Mouse (Mus musculus): Measurements from ENCODE around the gene A930018P22Rik. TPM values are rescaled to one million over a fixed set of nuclear protein-coding genes. Genes with fewer than 3 reads are reported as not detected.
A peak's percentile ranks its signal among the peaks of the same experiment; 100 is the strongest.
"Not testable (repeated sequence)": the region's sequence is repeated elsewhere in the genome, so short reads cannot be mapped to it uniquely, and the experiment has no call there.

Gene A930018P22Rik
- total RNA-seq, 2 experiments from 2014 or later, result not detected

DNA sequence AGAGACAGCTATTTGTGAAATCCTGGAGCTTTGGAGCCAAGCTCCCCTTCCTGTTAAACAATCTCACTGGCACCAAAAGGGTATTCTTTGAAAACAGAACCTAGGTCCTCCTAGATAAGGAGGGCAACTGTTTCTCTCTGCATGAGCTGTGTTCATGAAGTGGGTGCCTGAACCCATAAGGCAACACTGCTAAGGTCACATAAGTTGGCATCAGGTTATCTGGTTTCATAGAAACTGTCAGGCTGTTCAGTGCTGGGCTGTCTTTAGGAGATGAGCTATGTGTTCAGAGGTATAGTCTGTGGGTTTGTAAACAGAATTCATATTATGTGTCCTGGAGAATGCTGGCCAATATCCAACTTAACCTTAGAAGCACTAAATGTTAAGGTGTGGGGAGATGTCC lies 5.4 kb upstream of the A930018P22Rik start:
- intact Hi-C loops (cut with DNase I), result not testable (repeated sequence)

DNA sequence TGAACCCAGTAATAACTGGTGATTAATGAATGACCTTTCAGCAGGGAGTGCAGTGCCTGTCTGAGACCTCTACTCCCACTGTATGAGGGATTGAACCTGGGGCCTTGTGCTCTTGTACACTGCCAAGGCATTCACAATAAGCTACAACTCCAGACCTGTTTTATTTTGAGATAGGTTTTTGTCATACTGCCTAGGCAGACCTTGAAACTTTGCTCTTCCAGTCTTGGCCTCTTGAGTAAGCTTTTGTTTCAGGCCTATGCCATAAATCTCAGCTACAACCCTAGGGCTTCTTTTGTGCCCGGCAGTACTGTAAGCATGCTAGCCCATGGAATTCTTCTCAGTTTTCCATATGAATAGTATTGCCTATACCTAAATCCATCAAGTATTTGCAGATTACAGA lies 3.5 kb upstream of the A930018P22Rik start:
- DNase-seq, result no peak
- intact Hi-C loops (cut with DNase I), result loop anchor here (2.0 kb wide), 1 partner anchor 36 kb away; no protein-coding TSS in a partner anchor

More for the DNA sequence above, 5.4 kb upstream of the A930018P22Rik start:
- DNase-seq, result not testable (repeated sequence)

DNA sequence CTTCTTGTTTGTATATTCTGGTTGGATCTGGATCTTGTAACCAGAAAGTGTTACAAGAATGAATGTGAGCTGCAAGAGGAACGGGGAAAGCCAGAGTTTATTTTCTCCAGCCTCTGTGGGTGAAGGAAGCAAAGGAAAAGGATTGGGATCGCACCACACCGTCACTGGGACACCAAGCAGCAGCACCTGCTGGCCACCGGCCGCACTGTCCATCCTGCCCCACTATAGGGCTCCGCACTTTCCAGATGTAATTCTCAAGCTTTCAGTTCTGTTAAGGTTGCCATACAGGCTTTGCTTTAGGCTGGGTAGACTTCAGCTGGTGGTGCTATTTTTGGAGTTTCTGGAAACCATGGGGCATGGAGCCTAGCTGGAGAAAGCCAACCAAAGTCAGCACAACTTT lies 2.3 kb upstream of the A930018P22Rik start:
- intact Hi-C loops (cut with DNase I), result no loop called here

DNA sequence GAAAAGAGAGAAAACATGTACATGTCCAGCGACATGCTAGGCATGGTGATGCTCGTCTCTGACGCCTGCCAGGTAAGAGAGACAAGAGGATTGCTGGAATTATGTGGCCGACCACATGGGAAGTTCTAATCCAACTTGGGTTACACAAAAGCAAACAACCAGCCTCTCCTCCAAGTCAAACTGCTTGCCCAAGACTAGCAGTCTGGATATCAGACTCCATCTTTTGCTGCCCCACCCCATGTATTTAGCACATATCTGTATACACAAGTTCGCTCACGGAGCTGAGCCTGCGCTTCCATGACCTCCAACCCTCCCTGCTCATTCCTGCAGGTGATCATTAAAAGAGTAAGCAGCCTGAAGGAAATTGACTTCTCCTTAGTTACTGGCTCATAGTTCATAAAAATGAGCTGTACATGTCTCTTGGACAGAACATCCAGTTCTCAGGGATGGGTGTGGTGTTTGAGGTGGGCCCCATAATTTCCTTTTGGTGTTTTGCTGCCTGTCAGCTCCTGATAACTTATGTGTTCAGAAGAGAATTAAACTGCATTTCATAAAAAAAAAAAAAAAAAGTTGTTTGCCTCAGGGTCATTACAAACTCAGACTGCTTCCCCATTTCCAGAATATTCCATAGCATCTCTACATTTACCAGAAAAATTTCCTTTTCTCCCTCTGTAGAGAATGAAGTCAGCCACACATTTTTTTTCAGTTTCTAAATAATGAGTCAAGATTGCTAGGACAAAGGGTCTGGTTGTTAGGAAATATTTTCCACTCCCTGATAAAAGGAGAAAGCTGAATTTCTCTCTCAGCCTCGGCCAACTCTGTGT lies 676 bp upstream of the A930018P22Rik start:
- intact Hi-C loops (cut with DNase I), result no loop called here
- no peak for DNase-seq

More for the DNA sequence above, 2.3 kb upstream of the A930018P22Rik start:
- no peak for DNase-seq

DNA sequence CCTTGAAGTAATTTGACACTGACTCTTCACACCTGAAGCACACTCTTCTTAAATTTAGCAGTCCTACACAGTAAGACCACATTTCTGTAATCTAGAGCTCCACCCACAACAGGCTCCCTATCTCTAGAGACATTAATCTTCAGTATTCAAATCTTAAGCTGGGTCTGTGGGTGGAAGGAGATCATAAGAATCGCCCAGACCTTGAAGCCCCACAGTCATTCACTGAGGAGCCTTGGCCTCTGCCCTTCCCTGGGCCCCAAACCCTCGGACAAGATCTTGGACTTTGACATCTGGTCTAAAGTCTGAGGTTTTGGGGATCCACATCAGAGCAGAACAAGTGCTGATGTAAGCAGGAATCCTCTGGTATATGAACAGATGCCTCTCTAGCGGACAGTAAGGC lies 971 bp downstream of the A930018P22Rik start:
- intact Hi-C loops (cut with DNase I), result no loop called here
- no peak for DNase-seq

- intact Hi-C loops (cut with DNase I), result no loop called here
- DNase-seq, result no peak
These were observed 1.5 kb downstream of the A930018P22Rik start for GRCm38 (mm10) chr2:104124071-104124470.

- intact Hi-C loops (cut with DNase I), result no loop called here
- no peak for DNase-seq
These were observed 6.4 kb downstream of the A930018P22Rik start for GRCm38 (mm10) chr2:104128803-104129531.

GRCm38 (mm10) chr2:104130165-104130564 lies 7.6 kb downstream of the A930018P22Rik start:
- intact Hi-C loops (cut with DNase I), result loop anchor here (5.0 kb wide), 2 partner anchors 292 to 452 kb away; no protein-coding TSS in a partner anchor
- DNase-seq, result no peak

DNA sequence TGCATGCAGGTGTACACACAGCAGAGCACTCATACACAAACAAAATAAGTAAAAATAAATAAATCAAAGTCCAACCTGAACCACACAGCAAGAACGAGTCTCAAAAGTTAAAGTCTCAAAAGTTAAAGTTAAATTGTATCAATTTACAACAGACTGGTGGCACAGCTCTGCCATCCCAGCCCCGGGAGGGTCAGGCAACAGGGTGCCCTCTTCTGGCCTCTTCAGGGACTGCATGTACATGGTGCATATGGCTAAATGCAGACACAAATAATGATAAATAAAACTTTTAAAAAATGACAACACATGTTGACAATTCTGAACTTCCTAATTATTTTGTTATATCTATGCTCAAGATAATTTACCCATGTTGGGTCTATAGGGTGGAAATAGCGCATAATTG lies 8.4 kb downstream of the A930018P22Rik start:
- intact Hi-C loops (cut with DNase I), result loop anchor here (5.0 kb wide), 2 partner anchors 291 to 451 kb away; no protein-coding TSS in a partner anchor
- DNase-seq, result peak; percentile 48

GRCm38 (mm10) chr2:104132266-104132859 lies 9.8 kb downstream of the A930018P22Rik start:
- intact Hi-C loops (cut with DNase I), result loop anchor here (5.0 kb wide), 2 partner anchors 290 to 450 kb away; no protein-coding TSS in a partner anchor

DNA sequence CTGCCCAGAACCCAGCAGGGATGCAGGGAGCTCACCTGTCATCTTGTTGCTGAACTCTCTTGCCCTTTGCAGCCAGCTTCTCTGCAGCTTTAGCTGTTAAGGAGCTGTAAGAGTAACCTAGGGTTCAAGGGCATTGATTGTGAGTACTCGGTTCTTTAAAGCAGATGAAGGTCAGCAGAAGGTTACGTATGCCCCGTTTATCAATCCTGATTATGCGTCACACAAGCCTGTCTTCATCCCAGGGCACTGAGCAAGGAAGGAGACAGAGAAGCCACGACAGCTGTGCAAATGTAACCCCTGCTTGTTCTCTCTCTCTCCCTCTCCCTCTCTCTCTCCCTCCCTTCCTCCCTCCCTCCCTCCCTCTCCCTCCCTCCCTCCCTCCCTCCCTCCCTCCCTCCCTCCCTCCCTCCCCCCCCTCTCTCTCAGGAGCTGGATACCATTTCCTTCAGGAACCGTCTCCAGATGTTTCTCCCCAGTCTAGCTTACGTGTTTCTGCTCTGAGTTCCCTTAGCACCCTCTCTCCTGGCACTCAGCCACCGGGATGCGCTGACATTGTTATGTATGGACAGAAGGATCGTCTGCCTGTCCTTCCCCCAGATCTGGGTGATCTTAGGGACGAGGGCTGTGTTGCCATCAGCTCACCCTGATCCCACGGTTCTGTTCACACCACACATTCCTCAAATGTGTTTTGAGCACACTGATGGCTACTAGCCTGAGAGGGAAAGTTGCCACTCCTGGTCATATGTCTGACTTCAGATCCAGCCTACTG lies 10.7 kb downstream of the A930018P22Rik start:
- intact Hi-C loops (cut with DNase I), result loop anchor here (5.0 kb wide), 2 partner anchors 289 to 449 kb away; no protein-coding TSS in a partner anchor
- DNase-seq, result no peak

More at GRCm38 (mm10) chr2:104132266-104132859, 9.8 kb downstream of the A930018P22Rik start:
- no peak for DNase-seq

GRCm38 (mm10) chr2:104134150-104135056 lies 11.8 kb downstream of the A930018P22Rik start:
- intact Hi-C loops (cut with DNase I), result loop anchor here (5.0 kb wide), 2 partner anchors 288 to 448 kb away; no protein-coding TSS in a partner anchor

GRCm38 (mm10) chr2:104135920-104136319 lies 13.4 kb downstream of the A930018P22Rik start:
- intact Hi-C loops (cut with DNase I), result no loop called here
- no peak for DNase-seq

More at GRCm38 (mm10) chr2:104134150-104135056, 11.8 kb downstream of the A930018P22Rik start:
- peak; percentile 58 for DNase-seq

DNA sequence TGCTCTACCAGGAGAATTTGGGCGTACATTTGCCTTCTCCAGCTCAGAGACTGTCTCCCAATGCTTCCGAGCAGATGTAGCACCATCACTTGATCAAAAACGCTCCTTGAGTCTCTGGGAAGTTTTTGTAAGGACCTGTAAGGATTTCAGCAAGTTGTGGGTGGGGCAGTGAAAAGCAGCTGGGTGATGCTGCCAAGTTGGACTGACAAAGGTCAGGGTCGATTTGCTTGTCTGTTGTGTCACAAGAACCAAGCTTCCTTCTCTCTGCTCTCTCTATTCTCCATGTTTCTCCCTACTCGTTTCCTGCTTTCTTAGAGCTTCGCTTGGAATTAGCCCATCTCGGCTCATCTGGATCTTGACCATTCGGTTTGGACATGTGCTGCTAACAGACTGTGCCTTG lies 19.6 kb downstream of the A930018P22Rik start:
- no peak for DNase-seq
- intact Hi-C loops (cut with DNase I), result no loop called here

GRCm38 (mm10) chr2:104144004-104144403 lies 21.4 kb downstream of the A930018P22Rik start:
- intact Hi-C loops (cut with DNase I), result no loop called here
- no peak for DNase-seq

DNA sequence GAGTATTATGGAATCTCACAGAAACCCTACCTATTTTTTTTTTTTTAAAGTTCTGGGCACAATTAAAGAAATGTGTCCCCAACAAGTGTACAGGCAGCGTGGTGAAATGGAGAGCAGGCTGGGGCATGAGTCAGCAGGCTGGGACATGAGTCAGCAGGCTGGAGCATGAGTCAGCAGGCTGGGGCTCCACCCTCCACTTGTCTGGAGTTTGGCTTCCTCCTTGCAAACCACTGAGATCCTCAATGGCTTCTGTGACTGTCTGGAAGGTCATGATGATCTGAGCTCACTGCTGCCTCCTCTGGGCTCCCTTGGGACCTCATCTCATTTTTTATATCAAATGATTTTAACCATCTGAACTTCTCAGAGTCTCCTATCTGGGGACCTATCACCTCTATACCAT lies 23.4 kb downstream of the A930018P22Rik start:
- no peak for DNase-seq
- intact Hi-C loops (cut with DNase I), result no loop called here

GRCm38 (mm10) chr2:104147910-104148561 lies 25.5 kb downstream of the A930018P22Rik start:
- intact Hi-C loops (cut with DNase I), result no loop called here
- DNase-seq, result no peak

GRCm38 (mm10) chr2:104150608-104151397 lies 28.2 kb downstream of the A930018P22Rik start:
- intact Hi-C loops (cut with DNase I), result no loop called here
- DNase-seq, result no peak

All from left cerebral cortex, postnatal 4 days (tissue).